Mouse (Mus musculus): ENCODE measurements at regions not wholly inside any gene's neighbourhood (a gene's known extent, or its start where the extent isn't known, plus 50 kb on each side); places are given as distances from the start of the nearest gene placed in this dataset.

DNA sequence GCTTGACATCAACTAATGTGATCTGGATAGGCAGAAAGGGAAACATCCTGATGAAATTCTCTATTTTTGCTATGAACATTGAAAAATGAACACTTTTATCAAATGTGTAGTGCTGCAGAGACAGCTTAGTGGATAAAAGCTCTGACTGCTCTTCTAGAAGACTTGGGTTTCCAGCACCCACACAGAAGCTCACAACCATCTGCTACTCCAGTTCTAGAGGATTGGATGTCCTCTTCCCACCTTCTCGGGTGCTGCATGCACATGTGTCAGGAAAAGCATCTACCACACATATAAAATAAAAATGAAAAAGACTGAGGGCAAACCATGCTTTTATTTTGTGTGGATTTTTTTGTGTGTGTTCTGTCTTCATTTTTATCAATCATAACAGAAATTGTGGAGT lies 253.6 kb upstream of the Ccnh start:
- TF ChIP-seq CTCF (conservative IDR thresholded peaks at IDR 0.05; ENCODE audit: low read length) (no peak), POU5F1 (IDR thresholded peaks at IDR 0.05; ENCODE audit: borderline replicate concordance, low read length) (no peak), NANOG (IDR thresholded peaks at IDR 0.05; ENCODE audit: borderline replicate concordance, low read length) (no peak)

All from E14TG2a.4 (cell line).